Mouse (Mus musculus): ENCODE measurements around the gene Ppm1h. TPM values are rescaled to one million over a fixed set of nuclear protein-coding genes. Genes with fewer than 3 reads are reported as not detected.
"Not testable (repeated sequence)": the region's sequence is repeated elsewhere in the genome, so short reads cannot be mapped to it uniquely, and the experiment has no call there.

Gene Ppm1h
- polyA plus RNA-seq, 1 experiment = 34.2 TPM

DNA sequence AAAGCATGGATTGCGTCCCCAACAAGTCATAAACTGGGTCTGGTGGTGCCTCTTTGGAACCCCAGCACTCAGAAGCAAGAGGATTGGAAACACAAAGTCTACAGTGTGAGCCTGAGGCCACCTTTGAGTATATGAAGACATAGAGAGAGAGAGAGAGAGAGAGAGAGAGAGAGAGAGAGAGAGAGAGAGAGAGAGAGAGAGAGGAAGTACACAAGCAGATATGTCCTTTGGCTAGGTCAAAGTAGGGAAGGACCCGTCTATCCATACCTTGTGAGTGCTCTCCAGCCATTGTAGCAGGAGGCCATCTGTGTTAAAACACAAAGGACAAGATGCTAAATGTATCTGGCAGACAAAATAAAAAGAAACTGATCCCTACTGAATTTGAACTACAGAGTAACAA lies 279.4 kb downstream of the Ppm1h start:
- no peak for TF ChIP-seq POLR2A (IDR thresholded peaks at IDR 0.05; ENCODE audit: extremely low read depth, insufficient read depth, low read length)
- no peak for TF ChIP-seq CTCF (IDR thresholded peaks at IDR 0.05; ENCODE audit: extremely low read depth, insufficient read depth, low read length)
- Histone ChIP-seq H3K4me1 (ENCODE audit: control insufficient read depth, insufficient read depth, low read length) (no peaks in the 10 kb centered on the region), H3K4me3 (ENCODE audit: insufficient read depth, low read length) (no peak overlapping the region), H3K27ac (ENCODE audit: insufficient read depth, low read length) (no peak overlapping the region)

DNA sequence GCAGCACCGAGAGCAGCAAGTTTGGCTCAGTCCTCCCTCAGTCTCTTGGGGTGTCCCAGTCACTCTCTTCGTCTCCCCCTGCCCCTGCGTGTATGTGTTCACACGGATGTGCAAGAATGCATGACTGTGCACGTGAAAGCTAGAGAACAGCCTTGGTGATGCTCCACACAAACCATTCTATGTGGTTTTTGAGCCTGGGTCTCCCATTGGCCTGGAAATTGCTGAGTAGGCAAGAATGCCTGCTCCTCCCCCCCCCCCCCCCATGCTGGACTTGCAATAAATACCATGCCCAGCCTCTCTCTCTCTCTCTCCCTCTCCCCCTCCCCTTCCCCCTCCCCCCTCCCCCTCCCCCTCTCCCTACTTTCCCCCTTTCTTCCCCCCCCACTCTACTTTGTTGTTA lies 280.1 kb downstream of the Ppm1h start:
- TF ChIP-seq CTCF (IDR thresholded peaks at IDR 0.05; ENCODE audit: extremely low read depth, insufficient read depth, low read length) = no peak
- no peak for TF ChIP-seq POLR2A (IDR thresholded peaks at IDR 0.05; ENCODE audit: extremely low read depth, insufficient read depth, low read length)
- no peak overlapping the region for H3K4me3 ChIP-seq (ENCODE audit: insufficient read depth, low read length)
- H3K27ac ChIP-seq (ENCODE audit: insufficient read depth, low read length) = no peak overlapping the region
- H3K4me1 ChIP-seq (ENCODE audit: control insufficient read depth, insufficient read depth, low read length) = peaks cover under 1% of the 10 kb centered on the region; the same call in 1 of the 2 replicates

DNA sequence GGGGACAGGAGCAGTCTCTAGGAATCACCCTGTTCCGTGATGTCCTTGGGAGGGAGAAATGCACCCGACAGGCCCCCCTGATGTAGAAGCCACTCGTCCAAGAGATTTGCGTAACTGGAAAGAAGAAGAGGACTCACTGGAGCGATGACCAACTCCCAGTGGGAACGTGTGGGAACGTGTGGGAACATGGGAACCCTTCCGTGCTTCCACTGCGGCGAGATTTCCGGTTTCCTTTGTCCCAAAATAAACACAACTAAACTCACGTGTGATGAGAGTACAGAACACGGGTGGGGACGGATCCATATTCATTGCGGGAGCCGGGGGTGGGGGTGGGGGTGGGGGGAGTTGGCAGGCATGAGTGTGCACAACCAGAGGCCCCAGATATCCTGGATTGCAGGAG lies 281.7 kb downstream of the Ppm1h start:
- Histone ChIP-seq H3K4me1 (ENCODE audit: control insufficient read depth, insufficient read depth, low read length) (peaks cover 3% of the 10 kb centered on the region), H3K4me3 (ENCODE audit: insufficient read depth, low read length) (no peak overlapping the region), H3K27ac (ENCODE audit: insufficient read depth, low read length) (no peak overlapping the region)
- TF ChIP-seq CTCF (IDR thresholded peaks at IDR 0.05; ENCODE audit: extremely low read depth, insufficient read depth, low read length) = no peak
- TF ChIP-seq POLR2A (IDR thresholded peaks at IDR 0.05; ENCODE audit: extremely low read depth, insufficient read depth, low read length) = no peak

DNA sequence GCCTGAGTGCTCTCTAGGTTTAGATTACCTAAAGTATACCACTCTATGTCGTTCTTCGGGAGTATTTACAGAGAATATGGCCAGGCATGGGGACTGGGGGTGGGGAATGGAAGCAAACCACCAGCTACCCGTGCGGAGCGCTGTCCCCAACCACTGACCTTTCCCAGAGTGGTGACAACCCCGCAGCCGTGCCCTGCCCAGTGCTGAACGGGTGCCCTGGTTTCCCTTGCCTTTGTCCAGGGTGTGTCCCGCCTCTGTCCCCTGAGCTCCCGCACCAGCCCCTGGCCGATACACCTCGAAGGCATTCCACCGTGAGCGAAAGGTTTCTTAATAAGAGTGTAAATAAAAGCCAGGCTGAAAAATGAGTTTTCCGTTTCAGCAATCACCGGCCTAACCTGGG lies 282.2 kb downstream of the Ppm1h start:
- H3K4me1 ChIP-seq (ENCODE audit: control insufficient read depth, insufficient read depth, low read length) = peaks cover 3% of the 10 kb centered on the region
- TF ChIP-seq POLR2A (IDR thresholded peaks at IDR 0.05; ENCODE audit: extremely low read depth, insufficient read depth, low read length) (no peak), CTCF (IDR thresholded peaks at IDR 0.05; ENCODE audit: extremely low read depth, insufficient read depth, low read length) (no peak)
- no peak overlapping the region for H3K4me3 ChIP-seq (ENCODE audit: insufficient read depth, low read length)
- H3K27ac ChIP-seq (ENCODE audit: insufficient read depth, low read length) = no peak overlapping the region

DNA sequence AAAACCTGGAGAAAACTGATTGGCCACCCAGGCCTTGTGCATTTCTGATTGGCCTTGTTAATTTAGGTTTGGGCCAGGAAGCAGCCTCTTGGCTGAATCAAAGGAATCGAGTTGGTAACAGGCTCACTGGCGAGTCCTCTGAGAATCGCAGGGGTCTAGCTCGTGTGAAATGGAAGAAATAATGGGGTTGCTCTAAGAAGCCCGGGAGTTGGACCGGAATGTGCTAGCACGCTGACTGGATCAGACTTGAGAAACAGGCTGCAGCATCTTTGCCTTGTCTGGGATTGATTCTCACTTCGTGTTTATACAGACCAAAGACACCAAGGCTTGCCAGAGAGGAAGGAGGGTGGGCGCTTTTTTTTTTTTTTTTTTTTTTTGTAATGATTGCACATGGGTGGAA lies 282.9 kb downstream of the Ppm1h start:
- H3K4me3 ChIP-seq (ENCODE audit: insufficient read depth, low read length) = no peak overlapping the region
- TF ChIP-seq CTCF (IDR thresholded peaks at IDR 0.05; ENCODE audit: extremely low read depth, insufficient read depth, low read length) (no peak), POLR2A (IDR thresholded peaks at IDR 0.05; ENCODE audit: extremely low read depth, insufficient read depth, low read length) (no peak)
- no peak overlapping the region for H3K27ac ChIP-seq (ENCODE audit: insufficient read depth, low read length)
- peaks cover 3% of the 10 kb centered on the region for H3K4me1 ChIP-seq (ENCODE audit: control insufficient read depth, insufficient read depth, low read length)

DNA sequence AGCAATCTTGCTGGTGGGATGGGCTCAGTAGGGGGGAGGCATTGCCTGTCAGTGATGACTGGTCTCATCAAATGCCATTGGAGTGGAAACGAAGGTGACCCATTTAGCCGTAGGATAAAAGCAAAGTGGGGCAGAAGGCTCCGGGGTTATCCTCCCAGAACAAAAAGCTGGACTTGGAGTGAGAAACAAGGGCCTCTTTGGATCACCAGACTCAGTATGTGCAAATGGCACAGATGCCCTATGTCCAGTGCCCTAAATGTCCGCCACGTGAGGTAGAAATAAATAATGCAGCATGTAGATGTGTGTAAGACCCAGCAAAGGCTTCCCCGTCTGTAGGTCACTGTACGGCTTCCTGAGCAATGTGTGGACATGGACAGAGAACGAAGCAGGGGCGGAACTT lies 284.1 kb downstream of the Ppm1h start:
- Histone ChIP-seq H3K4me3 (ENCODE audit: insufficient read depth, low read length) (no peak overlapping the region), H3K27ac (ENCODE audit: insufficient read depth, low read length) (no peak overlapping the region), H3K4me1 (ENCODE audit: control insufficient read depth, insufficient read depth, low read length) (peaks cover 3% of the 10 kb centered on the region)
- no peak for TF ChIP-seq POLR2A (IDR thresholded peaks at IDR 0.05; ENCODE audit: extremely low read depth, insufficient read depth, low read length)
- no peak for TF ChIP-seq CTCF (IDR thresholded peaks at IDR 0.05; ENCODE audit: extremely low read depth, insufficient read depth, low read length)

DNA sequence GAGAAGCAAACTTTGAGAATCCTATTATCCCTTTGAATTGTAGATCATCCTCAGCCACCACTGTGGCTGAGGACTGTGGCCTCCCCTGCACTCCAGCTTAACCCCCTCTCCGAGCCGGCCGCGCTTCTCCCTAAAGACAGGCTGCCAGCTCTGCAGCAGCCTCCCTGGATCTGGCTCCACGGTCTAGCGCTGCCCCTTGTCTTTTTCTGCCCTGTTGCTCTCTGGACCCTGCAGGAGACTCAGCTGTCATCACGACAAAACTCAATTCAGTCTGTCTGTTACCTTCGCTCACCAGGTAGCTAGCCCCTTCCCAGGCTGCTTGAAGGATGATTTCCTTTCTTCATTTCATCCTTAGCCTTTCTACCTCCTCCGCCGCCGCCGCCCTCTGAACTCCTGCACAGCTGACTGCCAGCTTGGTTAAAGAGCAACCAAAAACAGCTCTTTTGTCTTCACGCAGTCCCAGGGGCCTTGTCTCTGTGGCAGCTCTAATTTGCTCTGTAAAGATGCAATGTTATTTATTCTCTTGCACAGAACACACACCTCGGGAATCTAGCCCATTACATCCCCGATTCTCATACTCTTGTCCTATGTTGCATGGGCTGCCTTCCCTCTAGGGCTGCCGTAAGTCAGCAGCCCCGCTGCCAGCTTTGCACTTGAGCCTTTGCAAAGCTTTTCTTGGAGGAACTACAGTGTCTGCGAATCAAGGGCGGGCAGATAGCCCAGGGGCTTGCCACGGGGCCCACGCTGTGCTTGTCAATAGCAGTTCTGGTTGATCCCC lies 285.1 kb downstream of the Ppm1h start:
- Histone ChIP-seq H3K27ac (ENCODE audit: insufficient read depth, low read length) (no peak overlapping the region), H3K4me1 (ENCODE audit: control insufficient read depth, insufficient read depth, low read length) (peaks cover 3% of the 10 kb centered on the region), H3K4me3 (ENCODE audit: insufficient read depth, low read length) (no peak overlapping the region)
- TF ChIP-seq POLR2A (IDR thresholded peaks at IDR 0.05; ENCODE audit: extremely low read depth, insufficient read depth, low read length) (no peak), CTCF (IDR thresholded peaks at IDR 0.05; ENCODE audit: extremely low read depth, insufficient read depth, low read length) (no peak)

DNA sequence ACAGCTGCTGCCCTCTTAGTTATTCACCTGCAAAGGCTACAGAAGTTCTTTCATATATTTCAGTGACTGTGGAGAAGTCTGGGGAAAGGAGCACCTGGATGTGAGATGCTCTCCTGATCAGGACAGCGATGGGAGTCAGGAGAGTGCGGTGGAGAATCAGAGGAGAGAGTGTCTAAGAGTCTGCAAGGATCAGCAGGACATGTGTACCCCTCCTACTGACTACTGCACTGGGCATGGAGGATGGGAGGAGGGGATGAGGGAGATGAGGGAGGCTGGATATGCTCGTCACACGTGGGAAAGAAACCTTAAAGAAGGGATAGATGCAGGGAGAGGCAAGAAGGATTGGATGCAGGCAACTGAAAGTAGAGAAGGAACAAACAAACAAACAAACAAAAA lies 285.7 kb downstream of the Ppm1h start:
- no peak overlapping the region for H3K27ac ChIP-seq (ENCODE audit: insufficient read depth, low read length)
- H3K4me3 ChIP-seq (ENCODE audit: insufficient read depth, low read length) = no peak overlapping the region
- TF ChIP-seq CTCF (IDR thresholded peaks at IDR 0.05; ENCODE audit: extremely low read depth, insufficient read depth, low read length) (no peak), POLR2A (IDR thresholded peaks at IDR 0.05; ENCODE audit: extremely low read depth, insufficient read depth, low read length) (no peak)
- peaks cover 3% of the 10 kb centered on the region for H3K4me1 ChIP-seq (ENCODE audit: control insufficient read depth, insufficient read depth, low read length)

DNA sequence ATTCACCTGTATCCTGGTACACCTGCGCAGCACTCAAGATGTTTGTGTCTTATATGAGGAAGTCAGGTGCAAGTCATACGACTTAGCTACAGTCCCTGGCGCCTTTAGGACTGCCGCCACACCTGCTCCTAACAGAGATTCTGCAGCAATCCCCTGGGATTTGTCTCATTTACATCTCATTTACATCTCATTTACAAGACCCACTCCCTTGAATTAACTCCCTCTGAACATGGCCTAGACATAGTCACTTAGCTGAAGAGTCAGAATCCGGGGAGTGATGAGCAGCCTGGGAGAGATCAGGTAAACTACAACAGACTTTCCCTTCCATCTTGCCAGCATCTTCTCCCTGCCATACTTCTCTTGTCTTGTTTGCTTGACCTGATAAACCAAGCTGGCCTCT lies 287.1 kb downstream of the Ppm1h start:
- not testable (repeated sequence) for H3K4me3 ChIP-seq (ENCODE audit: insufficient read depth, low read length); H3K27ac ChIP-seq (ENCODE audit: insufficient read depth, low read length); H3K4me1 ChIP-seq (ENCODE audit: control insufficient read depth, insufficient read depth, low read length)

DNA sequence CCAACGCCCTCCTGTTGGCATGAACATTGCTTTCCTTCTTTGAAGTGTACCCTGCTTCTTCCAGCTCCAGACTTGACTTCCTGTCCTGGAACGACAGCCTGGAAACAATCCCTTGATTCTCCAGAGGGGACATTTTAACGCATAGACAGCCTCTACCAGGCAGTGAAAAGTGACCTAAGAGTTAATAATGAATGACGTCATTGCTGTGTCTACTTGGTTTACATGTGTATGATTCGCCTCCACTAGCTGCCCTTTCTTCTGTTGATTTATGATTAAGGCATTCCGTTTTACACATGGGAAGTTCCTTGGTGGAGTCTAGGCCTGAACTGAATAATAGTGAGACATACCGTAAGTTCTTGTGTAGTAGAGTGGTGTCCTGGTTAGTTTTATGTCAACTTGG lies 287.9 kb downstream of the Ppm1h start:
- H3K27ac ChIP-seq (ENCODE audit: insufficient read depth, low read length) = no peak overlapping the region
- H3K4me1 ChIP-seq (ENCODE audit: control insufficient read depth, insufficient read depth, low read length) = peaks cover 3% of the 10 kb centered on the region
- H3K4me3 ChIP-seq (ENCODE audit: insufficient read depth, low read length) = no peak overlapping the region
- no peak for TF ChIP-seq CTCF (IDR thresholded peaks at IDR 0.05; ENCODE audit: extremely low read depth, insufficient read depth, low read length)
- no peak for TF ChIP-seq POLR2A (IDR thresholded peaks at IDR 0.05; ENCODE audit: extremely low read depth, insufficient read depth, low read length)

Measured in cortical plate, adult 2 months (tissue).